Mouse (Mus musculus) adrenal gland, adult (tissue): ENCODE measurements around the gene Ajm1.

Source experiments
- DNase-seq, 2 experiments: peaks; one replicate each; pipeline ENCODE4 v3.0.0; 2022 to 2023; ENCODE audit warnings: low spot score in 1 of 2; ENCODE audit not compliant: inconsistent age in 2 of 2

Gene Ajm1

GRCm38 (mm10) chr2:25534178-25534865 lies 47.2 kb downstream of the Ajm1 start:
- peak; percentile 94 to 96 for DNase-seq

- DNase-seq, result peak in 1 of 2 experiments; percentile 44
Measured at GRCm38 (mm10) chr2:25533707-25534106, 47.9 kb downstream of the Ajm1 start.

- DNase-seq, result peak; percentile 59 to 74
Measured at GRCm38 (mm10) chr2:25526510-25527302, 54.9 kb downstream of the Ajm1 start.
